Mouse (Mus musculus) kidney, adult 2 months (tissue): Measurements from ENCODE around the gene Olfr45. TPM values are rescaled to one million over a fixed set of nuclear protein-coding genes. Genes with fewer than 3 reads are reported as not detected.
A peak's percentile ranks its signal among the peaks of the same experiment; 100 is the strongest.

ENCODE experiments used
- DNase-seq: peaks from one replicate; pipeline ENCODE4 v3.0.0; 2021
- H3K27ac ChIP-seq: fragments of 200-500 bp; 2 replicates; pipeline ENCODE4 v1.5.1; 2012; ENCODE audit warnings: low read depth, low read length, control low read depth, inconsistent platforms; ENCODE audit not compliant: insufficient read depth
- H3K27me3 ChIP-seq: fragments of 200-500 bp; replicated peaks from 2 replicates; pipeline ENCODE4 v1.6.1; 2012; ENCODE audit warnings: mild to moderate bottlenecking, moderate library complexity, low read length, inconsistent platforms; ENCODE audit not compliant: control insufficient read depth, insufficient read depth
- H3K36me3 ChIP-seq: fragments of 200-500 bp; 2 replicates; pipeline ENCODE4 v1.6.1; 2012; ENCODE audit warnings: mild to moderate bottlenecking, moderate library complexity, low read length, inconsistent platforms; ENCODE audit not compliant: control insufficient read depth, insufficient read depth
- H3K4me1 ChIP-seq: fragments of 200-500 bp; 2 replicates; pipeline ENCODE4 v1.6.1; 2011; ENCODE audit warnings: low read length; ENCODE audit not compliant: control insufficient read depth, insufficient read depth
- H3K4me3 ChIP-seq: fragments of 200-500 bp; 2 replicates; pipeline ENCODE4 v1.5.1; 2011; ENCODE audit warnings: mild to moderate bottlenecking, low read depth, low read length, control low read depth; ENCODE audit not compliant: insufficient read depth
- CTCF ChIP-seq: fragments of 200-500 bp; conservative IDR thresholded peaks from 2 replicates; pipeline ENCODE4 v1.5.1; 2011; ENCODE audit warnings: low read depth, mild to moderate bottlenecking, control low read depth, low read length, moderate library complexity, mixed read lengths; ENCODE audit not compliant: insufficient read depth, insufficient read length
- POLR2A ChIP-seq: fragments of 200-500 bp; IDR thresholded peaks from one replicate; pipeline ENCODE4 v1.6.1; 2011; ENCODE audit warnings: low read depth, low read length, control low read depth
- WGBS: fragments of 180-500 bp; shearing (Covaris S2); methylation state at CpG from one replicate; pipeline ENCODE4 v1.1.7; 2018; 5-methylcytosine and 5-hydroxymethylcytosine counted together
- polyA plus RNA-seq: library from polyadenylated mRNA; depleted of rRNA; stranded (reverse); fragments of >200 nt; gene quantifications from 2 replicates; pipeline ENCODE4 v1.2.3, GENCODE M21; 2012; rRNA removed

Olfr45 gene
- polyA plus RNA-seq, 1 experiment: not detected

DNA sequence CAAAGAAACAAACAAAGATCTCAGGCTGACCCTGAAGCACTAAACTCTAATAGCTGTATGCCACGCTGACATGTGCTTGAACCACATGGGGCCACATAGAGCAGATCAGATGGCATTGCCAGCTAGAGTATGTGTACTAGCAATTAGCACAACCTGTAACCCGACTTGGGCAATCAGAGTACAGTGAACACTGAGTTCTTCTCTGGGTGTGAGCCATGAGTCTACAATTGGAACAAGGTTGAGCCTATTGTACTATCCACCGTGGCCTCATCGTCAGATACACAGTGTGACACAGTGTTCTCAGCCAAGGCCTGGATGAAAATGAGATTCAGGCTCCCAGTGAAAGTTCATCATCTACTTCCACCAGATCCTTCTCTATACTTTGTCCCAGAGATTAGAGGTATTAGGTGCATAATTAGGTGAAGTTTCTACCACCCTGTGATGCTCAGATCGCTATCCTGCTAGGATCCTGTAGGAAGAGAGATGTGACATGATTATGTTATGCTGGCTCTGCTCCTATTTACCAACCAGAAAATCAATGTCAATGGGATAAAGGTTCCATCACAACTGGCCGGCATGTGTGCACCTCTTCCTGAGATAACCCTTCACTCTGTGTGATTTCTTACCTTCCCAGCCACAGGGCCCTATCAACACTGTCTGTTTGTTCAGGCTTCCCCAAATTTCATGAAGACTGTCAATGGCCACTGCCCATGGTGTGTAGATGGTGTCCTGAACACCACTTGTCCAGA lies 26.0 kb downstream of the Olfr45 start:
- DNase-seq: no peak

GRCm38 (mm10) chr7:140717155-140718055 lies 35.7 kb downstream of the Olfr45 start:
- 75% methylated on average over 7 of the region's 7 CpGs for WGBS
- no peak overlapping the region for H3K4me3 ChIP-seq
- no peaks in the 10 kb centered on the region; the same call in 1 of the 2 replicates for H3K27me3 ChIP-seq
- peak; percentile 27 for DNase-seq
- no peaks in the 10 kb centered on the region for H3K4me1 ChIP-seq
- TF ChIP-seq CTCF (no peak), POLR2A (no peak)
- no peak overlapping the region for H3K27ac ChIP-seq
- H3K36me3 ChIP-seq: no peaks in the 10 kb centered on the region

More for the DNA sequence above, 26.0 kb downstream of the Olfr45 start:
- WGBS: 76% methylated on average over 6 of the region's 6 CpGs
- Histone ChIP-seq H3K36me3 (no peaks in the 10 kb centered on the region), H3K27me3 (no peaks in the 10 kb centered on the region), H3K4me1 (no peaks in the 10 kb centered on the region), H3K4me3 (no peak overlapping the region), H3K27ac (no peak overlapping the region)
- no peak for TF ChIP-seq POLR2A
- no peak for TF ChIP-seq CTCF

DNA sequence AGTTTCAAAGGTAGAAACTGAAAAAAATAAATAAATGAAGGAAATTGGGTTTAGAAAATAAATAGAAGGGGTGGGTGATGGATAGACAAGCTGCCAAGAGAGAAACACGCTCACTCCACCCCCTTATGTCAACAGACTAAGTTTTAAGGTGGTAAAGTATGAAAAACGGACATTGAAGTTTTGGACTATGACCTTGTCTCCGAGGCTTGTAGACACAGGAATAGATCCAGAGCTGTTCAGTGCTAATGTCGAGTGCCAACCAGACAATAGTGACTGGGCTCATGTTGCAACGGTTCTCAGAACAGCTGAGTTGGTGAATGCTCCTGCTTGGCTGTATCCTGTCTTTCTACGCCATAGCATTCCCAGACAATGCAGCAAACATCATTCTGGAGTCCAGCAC lies 39.3 kb downstream of the Olfr45 start:
- 53% methylated on average over 6 of the region's 6 CpGs for WGBS
- DNase-seq: peak; percentile 74
- H3K27me3 ChIP-seq: no peaks in the 10 kb centered on the region; the same call in 1 of the 2 replicates

DNA sequence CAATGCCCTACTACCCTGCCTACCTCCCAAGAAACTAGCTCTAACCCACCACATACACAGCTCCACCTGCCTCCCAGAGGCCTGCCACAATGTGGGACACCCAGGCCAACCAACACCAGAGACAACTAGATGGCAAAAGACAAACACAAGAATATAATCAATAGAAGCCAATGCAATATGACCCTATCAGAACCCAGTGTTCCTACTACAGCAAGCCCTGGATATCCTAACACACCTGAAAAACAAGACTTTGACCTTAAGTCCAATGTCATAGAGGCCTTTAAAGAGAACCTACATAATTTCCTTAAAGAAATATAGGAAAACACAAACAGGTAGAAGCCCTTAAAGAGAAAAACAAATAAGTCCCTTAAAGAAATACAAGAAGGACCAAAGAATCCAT lies 43.8 kb downstream of the Olfr45 start:
- Histone ChIP-seq H3K36me3 (no peaks in the 10 kb centered on the region), H3K4me1 (no peaks in the 10 kb centered on the region), H3K27ac (no peak overlapping the region), H3K4me3 (no peak overlapping the region), H3K27me3 (no peaks in the 10 kb centered on the region; the same call in 1 of the 2 replicates)
- no peak for DNase-seq
- TF ChIP-seq CTCF (no peak), POLR2A (no peak)

More for the DNA sequence above, 39.3 kb downstream of the Olfr45 start:
- no peak overlapping the region for H3K4me3 ChIP-seq
- TF ChIP-seq POLR2A: no peak
- TF ChIP-seq CTCF: no peak
- H3K36me3 ChIP-seq: no peaks in the 10 kb centered on the region
- H3K4me1 ChIP-seq: no peaks in the 10 kb centered on the region
- H3K27ac ChIP-seq: no peak overlapping the region

DNA sequence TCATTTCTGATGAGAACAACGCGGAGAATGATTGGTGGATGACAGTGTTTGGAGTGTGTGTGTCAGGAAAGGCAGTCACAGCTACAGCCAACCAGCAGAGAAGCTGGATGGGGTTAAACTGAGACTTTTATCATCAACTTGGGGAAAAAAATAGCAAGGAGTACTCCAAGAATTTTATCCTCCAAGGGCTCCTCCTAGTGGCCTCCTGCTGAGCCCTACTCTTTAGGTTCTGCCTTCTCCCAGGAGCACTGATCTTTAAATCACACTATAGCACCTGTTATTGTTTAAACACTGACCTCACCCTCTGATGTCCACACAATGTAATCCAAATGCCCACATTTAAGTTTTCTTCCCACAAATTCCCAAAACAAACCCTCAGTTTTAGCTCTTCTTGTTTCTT lies 51.4 kb downstream of the Olfr45 start:
- 79% methylated on average over 2 of the region's 2 CpGs for WGBS
- Histone ChIP-seq H3K4me1 (no peaks in the 10 kb centered on the region), H3K27me3 (no peaks in the 10 kb centered on the region), H3K36me3 (no peaks in the 10 kb centered on the region), H3K27ac (no peak overlapping the region), H3K4me3 (no peak overlapping the region)
- no peak for DNase-seq
- TF ChIP-seq POLR2A: no peak
- 0 out of 2 replicates have a peak, but pooled peaks have one; percentile 33 for TF ChIP-seq CTCF

Other genes starting within 250 kb of the Olfr45 start
- not detected in 2 replicates for gene Olfr533, start 218.6 kb upstream of the Olfr45 start, polyA plus RNA-seq
- gene Olfr535, start 197.7 kb upstream of the Olfr45 start, polyA plus RNA-seq: not detected in 2 replicates
- gene Olfr536, start 174.6 kb upstream of the Olfr45 start, polyA plus RNA-seq: not detected in 2 replicates
- not detected in 2 replicates for gene Olfr538, start 114.1 kb upstream of the Olfr45 start, polyA plus RNA-seq
- gene Olfr46, start 80.7 kb upstream of the Olfr45 start, polyA plus RNA-seq: not detected in 2 replicates
- not detected in 2 replicates for gene Olfr61, start 53.0 kb upstream of the Olfr45 start, polyA plus RNA-seq
- gene Olfr53, start 35.5 kb upstream of the Olfr45 start, polyA plus RNA-seq: not detected in 2 replicates
- gene Olfr539, start 22.0 kb upstream of the Olfr45 start, polyA plus RNA-seq: not detected in 2 replicates
- gene Olfr541, start 15.3 kb downstream of the Olfr45 start, polyA plus RNA-seq: not detected in 2 replicates
- gene Cyp2e1, start 81.8 kb downstream of the Olfr45 start, polyA plus RNA-seq: 78.0 and 92.8 TPM in 2 replicates
- 0.05 and 0.10 TPM in 2 replicates for gene Syce1, start 105.9 kb downstream of the Olfr45 start, polyA plus RNA-seq
- 0.33 and 1.0 TPM in 2 replicates for gene Zfp941, start 140.2 kb downstream of the Olfr45 start, polyA plus RNA-seq
- 7.4 and 9.3 TPM in 2 replicates for gene Urah, start 153.1 kb downstream of the Olfr45 start, polyA plus RNA-seq
- gene Scgb1c1, start 163.6 kb downstream of the Olfr45 start, polyA plus RNA-seq: 20.6 and 20.8 TPM in 2 replicates
- 0.06 and 0.27 TPM in 2 replicates for gene Odf3, start 165.9 kb downstream of the Olfr45 start, polyA plus RNA-seq
- not detected in 2 replicates for gene Gm45785, start 174.4 kb downstream of the Olfr45 start, polyA plus RNA-seq
- gene Ric8a, start 175.0 kb downstream of the Olfr45 start, polyA plus RNA-seq: 53.1 and 63.8 TPM in 2 replicates
- 25.4 and 26.3 TPM in 2 replicates for gene Bet1l, start 175.6 kb downstream of the Olfr45 start, polyA plus RNA-seq
- gene Psmd13, start 200.0 kb downstream of the Olfr45 start, polyA plus RNA-seq: 66.8 and 75.2 TPM in 2 replicates
- gene Sirt3, start 200.4 kb downstream of the Olfr45 start, polyA plus RNA-seq: 155 and 168 TPM in 2 replicates
- 111 and 188 TPM in 2 replicates for gene Cox8b, start 218.5 kb downstream of the Olfr45 start, polyA plus RNA-seq
- gene Nlrp6, start 239.0 kb downstream of the Olfr45 start, polyA plus RNA-seq: 56.6 and 70.7 TPM in 2 replicates